Mouse (Mus musculus) kidney, embryonic 14.5 days (tissue): ENCODE results near the gene Gng13. TPM values are rescaled to one million over a fixed set of nuclear protein-coding genes. Genes with fewer than 3 reads are reported as not detected.
A peak's percentile ranks its signal among the peaks of the same experiment; 100 is the strongest.

Experiments used
- ATAC-seq: fragments of 200-750 bp; cut with Nextera tagmentation; 2 replicates; pipeline ENCODE4 v1.8.0; 2017; ENCODE audit warnings: moderate number of reproducible peaks, mild to moderate bottlenecking, moderate TSS enrichment, moderate library complexity; ENCODE audit not compliant: low FRiP score, low TSS enrichment
- H3K27ac ChIP-seq: fragments of 300-500 bp; sonication (generic); 2 replicates; pipeline ENCODE4 v1.5.1; 2014; ENCODE audit warnings: low read depth, mild to moderate bottlenecking, low read length, moderate library complexity, mixed read lengths
- H3K27me3 ChIP-seq: fragments of 300-500 bp; sonication (generic); 2 replicates; pipeline ENCODE4 v1.6.1; 2014; ENCODE audit warnings: mild to moderate bottlenecking, low read length; ENCODE audit not compliant: control insufficient read depth, insufficient read depth
- H3K36me3 ChIP-seq: fragments of 300-500 bp; sonication (generic); 2 replicates; pipeline ENCODE4 v1.6.1; 2014; ENCODE audit warnings: low read length, mixed read lengths; ENCODE audit not compliant: control insufficient read depth, insufficient read depth
- H3K4me1 ChIP-seq: fragments of 300-500 bp; sonication (generic); 2 replicates; pipeline ENCODE4 v1.6.1; 2014; ENCODE audit warnings: low read length, mixed read lengths; ENCODE audit not compliant: control insufficient read depth, insufficient read depth
- H3K4me2 ChIP-seq: fragments of 300-500 bp; sonication (generic); replicated peaks from 2 replicates; pipeline ENCODE4 v1.6.1; 2014; ENCODE audit warnings: low read depth, mild to moderate bottlenecking, low read length
- H3K4me3 ChIP-seq: fragments of 300-500 bp; sonication (generic); 2 replicates; pipeline ENCODE4 v1.5.1; 2014; ENCODE audit warnings: mild to moderate bottlenecking, low read length
- H3K9ac ChIP-seq: fragments of 300-500 bp; sonication (generic); 2 replicates; pipeline ENCODE4 v1.6.1; 2014; ENCODE audit warnings: low read depth, mild to moderate bottlenecking, low read length, moderate library complexity
- H3K9me3 ChIP-seq: fragments of 300-500 bp; sonication (generic); 2 replicates; pipeline ENCODE4 v1.6.1; 2016; ENCODE audit warnings: low read length; ENCODE audit not compliant: control insufficient read depth
- WGBS: fragments of 180-500 bp; shearing (Covaris S2); extraction: QIAGEN DNeasy Blood & Tissue Kit; methylation state at CpG from one replicate; pipeline ENCODE4 v1.1.7; 2014; 5-methylcytosine and 5-hydroxymethylcytosine counted together
- polyA plus RNA-seq: library from polyadenylated mRNA; unstranded; fragments of >200 nt; fragmentation: Nextera tagmentation; extraction: Ambion mirVana; gene quantifications from 2 replicates; pipeline ENCODE4 v1.2.1, GENCODE M21; 2014

The Gng13 gene
- polyA plus RNA-seq, result 0.50 and 1.5 TPM in 2 replicates

DNA sequence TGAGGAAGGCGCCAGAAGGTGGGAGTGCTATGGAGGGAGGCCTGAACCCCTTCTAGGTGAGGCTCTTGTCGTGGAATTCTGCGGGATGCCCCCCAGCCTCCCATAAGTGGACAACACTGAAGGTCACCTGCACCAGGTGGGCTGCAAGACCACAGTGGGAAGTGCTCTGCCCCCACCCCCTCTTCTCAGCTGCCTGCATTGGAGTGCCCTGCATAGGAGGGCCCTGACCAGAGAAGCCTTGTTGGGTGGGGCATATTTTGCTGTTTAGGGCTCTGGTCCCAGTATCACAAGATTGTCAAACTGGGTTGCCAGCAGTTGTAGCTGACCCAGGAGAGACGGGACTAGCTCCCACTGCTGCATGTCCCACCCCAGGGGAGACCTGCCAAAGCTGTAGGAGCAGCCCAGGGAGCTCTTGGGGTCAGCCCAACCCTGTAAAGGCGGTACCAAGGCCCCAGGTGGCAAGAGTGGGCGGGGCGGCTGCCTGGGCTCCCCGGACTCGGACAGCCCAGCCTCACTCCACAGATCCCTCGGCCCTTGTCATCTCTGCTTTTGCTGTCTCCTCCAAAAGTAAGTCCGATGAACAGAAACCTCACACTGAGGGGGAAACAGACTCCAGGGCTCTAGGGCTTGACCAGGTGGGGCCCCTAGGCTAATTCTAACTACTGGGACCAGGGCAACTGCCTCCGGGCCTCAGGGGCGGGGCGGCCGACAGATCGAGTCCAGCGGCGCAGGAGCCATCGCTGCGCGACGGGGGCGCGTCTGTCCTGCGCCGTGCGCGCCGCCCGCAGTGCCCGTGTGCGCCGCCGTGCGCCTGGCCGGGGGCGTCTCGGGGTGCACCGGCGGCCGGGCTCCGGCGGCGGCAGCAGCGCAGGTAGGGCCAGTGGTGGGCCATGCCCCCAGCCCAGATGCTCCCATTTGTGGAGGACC is at the start of gene Gng13:
Gng13 (plus strand) TSS at position 461 of the 927 bp plus-strand sequence.
- no peak within 1 kb of the TSS for H3K27ac ChIP-seq
- peaks cover 15% of the 10 kb centered on the region; the same call in 1 of the 2 replicates for H3K4me1 ChIP-seq
- H3K4me2 ChIP-seq, result peak within 1 kb of the TSS; percentile 92
- peak within 1 kb of the TSS; percentile 38 for H3K4me3 ChIP-seq
- no peaks in the 10 kb centered on the region for H3K9me3 ChIP-seq
- peak; percentile 46; the same call in 1 of the 2 replicates for ATAC-seq
- peak within 1 kb of the TSS; percentile 40; the same call in 1 of the 2 replicates for H3K9ac ChIP-seq
- peaks cover 17% of the 10 kb centered on the region for H3K27me3 ChIP-seq
- under 1% methylated on average over 45 of the region's 45 CpGs for WGBS
- peaks cover 19% of the 10 kb centered on the region for H3K36me3 ChIP-seq

DNA sequence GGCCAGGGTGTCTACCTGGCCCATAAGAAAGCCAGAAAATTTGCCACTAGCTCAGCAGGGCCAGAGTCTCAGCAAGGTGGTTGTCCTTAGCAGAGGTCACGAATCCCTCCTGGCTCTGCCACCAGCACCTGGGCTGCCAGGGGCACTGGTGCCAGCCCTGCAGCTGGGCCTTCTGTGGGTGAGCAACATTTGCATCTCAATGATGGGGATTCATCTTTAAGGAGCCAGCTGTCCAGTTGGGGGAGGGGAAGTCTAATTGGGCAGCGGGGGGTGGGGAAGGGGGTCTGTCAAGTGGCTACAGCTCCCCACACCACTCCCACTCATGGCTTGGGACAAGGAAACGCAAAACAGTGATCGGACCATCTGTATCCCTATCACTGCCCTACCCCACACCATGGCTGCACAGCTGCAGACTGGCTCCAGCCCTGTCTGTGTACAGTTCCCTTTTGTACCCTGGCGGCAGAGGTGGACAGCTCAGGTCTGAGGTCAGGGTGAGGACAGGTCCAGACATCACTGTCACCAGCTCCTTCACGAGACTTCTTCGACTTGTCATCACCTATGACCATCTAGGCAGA is 48.4 kb upstream of the Gng13 start:
- H3K9me3 ChIP-seq, result no peaks in the 10 kb centered on the region
- WGBS, result 84% methylated on average over 7 of the region's 7 CpGs
- no peak overlapping the region for H3K27ac ChIP-seq
- H3K36me3 ChIP-seq, result no peaks in the 10 kb centered on the region
- no peak overlapping the region for H3K4me3 ChIP-seq
- H3K4me2 ChIP-seq, result no peak overlapping the region
- no peak for ATAC-seq
- no peak overlapping the region for H3K9ac ChIP-seq
- no peaks in the 10 kb centered on the region for H3K4me1 ChIP-seq
- H3K27me3 ChIP-seq, result no peaks in the 10 kb centered on the region

DNA sequence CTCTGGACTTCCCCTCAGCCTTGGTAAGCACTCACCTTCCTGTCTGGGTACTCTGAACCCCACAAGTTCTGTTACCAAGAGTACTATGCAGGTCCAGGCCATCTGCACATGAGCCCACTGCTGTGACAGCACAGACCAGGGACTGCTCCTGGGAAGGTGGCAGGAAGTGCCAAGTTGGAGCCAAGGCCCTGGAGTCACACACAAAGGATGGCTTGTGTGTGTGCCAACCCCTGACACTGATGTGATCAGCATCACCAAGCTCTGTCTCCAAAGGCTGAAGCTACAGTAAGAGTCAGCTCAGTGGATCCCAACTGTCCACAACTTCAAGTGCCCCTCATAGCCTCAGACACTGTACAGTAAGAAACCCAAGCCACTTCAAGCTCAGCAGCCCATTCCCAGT is 44.0 kb upstream of the Gng13 start:
- peaks cover 5% of the 10 kb centered on the region; the same call in 1 of the 2 replicates for H3K9me3 ChIP-seq
- H3K4me3 ChIP-seq, result no peak overlapping the region
- no peaks in the 10 kb centered on the region for H3K4me1 ChIP-seq
- H3K27ac ChIP-seq, result no peak overlapping the region
- no peaks in the 10 kb centered on the region for H3K27me3 ChIP-seq
- H3K9ac ChIP-seq, result no peak overlapping the region
- H3K4me2 ChIP-seq, result no peak overlapping the region
- ATAC-seq, result no peak
- no peaks in the 10 kb centered on the region for H3K36me3 ChIP-seq

DNA sequence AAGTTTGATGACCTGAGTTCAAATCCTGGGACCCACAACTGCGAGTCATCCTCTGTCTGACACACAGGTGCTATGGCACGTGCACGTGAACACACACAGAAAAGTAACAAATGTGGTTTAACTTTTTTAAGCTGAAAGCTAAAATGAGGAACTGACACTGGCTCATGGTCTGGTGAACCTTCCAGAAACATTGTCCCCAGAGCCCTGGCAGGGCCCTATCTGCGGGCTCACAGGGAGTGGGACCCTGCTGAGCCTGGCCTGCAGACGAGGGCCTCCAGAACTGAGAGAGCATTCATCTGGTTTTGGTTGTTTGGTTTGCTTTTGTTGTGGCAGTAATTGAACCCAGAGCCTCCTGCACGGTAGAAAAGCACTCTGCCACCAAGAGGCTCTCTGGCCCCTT is 39.0 kb upstream of the Gng13 start:
- no peaks in the 10 kb centered on the region for H3K36me3 ChIP-seq
- no peaks in the 10 kb centered on the region for H3K4me1 ChIP-seq
- no peak overlapping the region for H3K9ac ChIP-seq
- no peak overlapping the region for H3K4me3 ChIP-seq
- no peaks in the 10 kb centered on the region for H3K27me3 ChIP-seq
- no peak overlapping the region for H3K27ac ChIP-seq
- no peak overlapping the region for H3K4me2 ChIP-seq
- H3K9me3 ChIP-seq, result peaks cover 5% of the 10 kb centered on the region; the same call in 1 of the 2 replicates
- no peak for ATAC-seq
- 64% methylated on average over 6 of the region's 6 CpGs for WGBS

DNA sequence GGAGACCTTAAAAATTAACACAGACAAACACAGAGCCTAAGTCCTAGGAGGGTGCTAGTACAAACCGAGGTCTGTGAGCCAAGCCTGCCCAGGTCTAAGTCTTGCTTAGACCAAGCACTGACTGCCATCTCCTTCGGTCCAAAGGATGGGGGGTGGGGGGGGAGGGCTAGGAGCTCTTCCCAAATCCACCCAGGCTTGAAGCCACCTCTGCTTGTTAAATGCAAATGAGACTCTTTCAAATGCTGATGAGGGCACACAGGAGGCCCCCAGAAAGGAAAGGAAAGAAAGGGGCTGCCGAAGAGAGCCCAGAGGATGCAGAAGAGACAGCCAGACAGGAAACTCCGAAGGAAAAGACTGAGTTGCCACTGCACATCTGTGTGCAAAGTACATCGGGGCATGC is 37.2 kb upstream of the Gng13 start:
- no peaks in the 10 kb centered on the region for H3K27me3 ChIP-seq
- H3K9ac ChIP-seq, result no peak overlapping the region
- no peaks in the 10 kb centered on the region for H3K36me3 ChIP-seq
- H3K4me2 ChIP-seq, result no peak overlapping the region
- no peaks in the 10 kb centered on the region for H3K4me1 ChIP-seq
- no peak overlapping the region for H3K27ac ChIP-seq
- no peak overlapping the region for H3K4me3 ChIP-seq
- 11% methylated on average over 5 of the region's 5 CpGs for WGBS
- no peak for ATAC-seq
- H3K9me3 ChIP-seq, result peaks cover 5% of the 10 kb centered on the region; the same call in 1 of the 2 replicates

DNA sequence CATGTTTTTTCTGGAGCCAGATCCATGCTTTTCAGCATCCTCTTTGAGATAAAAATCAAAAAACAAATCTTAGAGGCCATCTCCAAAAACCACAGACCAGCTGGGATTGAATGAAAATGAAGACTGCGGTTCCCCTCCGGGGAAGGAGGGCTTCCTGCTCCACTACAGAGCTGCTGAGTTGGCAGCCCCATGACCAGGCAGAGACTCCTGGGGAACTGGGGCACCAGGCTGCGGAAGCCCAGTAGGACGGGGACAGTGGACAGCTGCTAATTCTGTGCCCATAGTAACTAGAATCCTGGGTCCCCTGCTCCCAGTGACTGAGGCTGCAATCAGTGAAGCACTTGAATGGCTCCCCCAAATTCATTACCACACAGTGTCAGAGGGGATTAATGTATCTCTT is 35.3 kb upstream of the Gng13 start:
- no peaks in the 10 kb centered on the region for H3K4me1 ChIP-seq
- no peak overlapping the region for H3K4me3 ChIP-seq
- H3K9ac ChIP-seq, result no peak overlapping the region
- no peak overlapping the region for H3K27ac ChIP-seq
- H3K27me3 ChIP-seq, result no peaks in the 10 kb centered on the region
- no peak for ATAC-seq
- no peaks in the 10 kb centered on the region for H3K36me3 ChIP-seq
- no peak overlapping the region for H3K4me2 ChIP-seq
- WGBS, result 80% methylated on average over 4 of the region's 4 CpGs
- no peaks in the 10 kb centered on the region for H3K9me3 ChIP-seq

DNA sequence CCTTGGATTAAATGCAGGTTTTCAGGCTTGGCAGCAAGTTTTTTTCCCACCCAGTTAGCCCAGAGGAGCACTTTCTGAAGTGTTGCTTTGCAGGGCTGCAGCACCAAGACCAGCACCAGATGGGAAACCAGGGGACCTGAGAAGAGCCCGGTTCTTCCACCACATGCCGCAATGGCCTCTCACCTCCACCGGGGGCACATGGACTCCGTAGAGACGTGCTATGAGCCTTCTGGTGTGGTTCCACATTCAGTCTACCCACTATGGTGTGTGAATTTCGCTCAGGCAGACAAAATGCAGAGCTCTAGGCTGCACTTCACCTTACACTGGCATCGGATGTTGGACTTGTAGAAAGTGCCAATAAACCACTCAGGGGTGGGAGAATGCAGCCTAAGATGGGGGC is 30.6 kb upstream of the Gng13 start:
- H3K4me2 ChIP-seq, result no peak overlapping the region
- H3K9me3 ChIP-seq, result no peaks in the 10 kb centered on the region
- H3K9ac ChIP-seq, result no peak overlapping the region
- no peak overlapping the region for H3K27ac ChIP-seq
- no peaks in the 10 kb centered on the region for H3K27me3 ChIP-seq
- no peak overlapping the region for H3K4me3 ChIP-seq
- ATAC-seq, result no peak
- no peaks in the 10 kb centered on the region for H3K36me3 ChIP-seq
- no peaks in the 10 kb centered on the region for H3K4me1 ChIP-seq
- 44% methylated on average over 7 of the region's 7 CpGs for WGBS

DNA sequence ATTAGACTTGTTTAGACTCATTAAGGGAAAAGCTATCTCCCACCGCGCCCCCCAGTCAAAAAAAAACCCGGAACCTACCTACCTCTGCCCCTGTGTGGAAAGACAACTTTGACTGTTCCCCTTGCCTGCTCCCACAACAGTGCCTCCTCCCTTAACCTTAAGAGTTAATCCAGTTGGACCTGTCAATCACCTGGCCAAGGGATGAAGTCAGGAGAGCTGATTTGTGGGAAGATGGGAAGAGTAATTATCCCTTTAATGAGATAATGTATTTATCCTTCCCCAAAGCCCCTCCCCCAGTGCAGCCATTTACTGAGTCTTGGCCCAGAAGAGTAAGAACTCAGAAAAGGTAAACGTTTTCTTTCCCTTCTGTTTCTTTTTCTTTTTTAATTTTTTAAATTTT is 28.0 kb upstream of the Gng13 start:
- Histone ChIP-seq H3K9me3 (no peaks in the 10 kb centered on the region), H3K4me1 (no peaks in the 10 kb centered on the region), H3K9ac (no peak overlapping the region), H3K36me3 (no peaks in the 10 kb centered on the region), H3K27ac (no peak overlapping the region), H3K4me2 (no peak overlapping the region), H3K27me3 (no peaks in the 10 kb centered on the region), H3K4me3 (no peak overlapping the region)
- no peak for ATAC-seq
- 73% methylated on average over 4 of the region's 4 CpGs for WGBS

DNA sequence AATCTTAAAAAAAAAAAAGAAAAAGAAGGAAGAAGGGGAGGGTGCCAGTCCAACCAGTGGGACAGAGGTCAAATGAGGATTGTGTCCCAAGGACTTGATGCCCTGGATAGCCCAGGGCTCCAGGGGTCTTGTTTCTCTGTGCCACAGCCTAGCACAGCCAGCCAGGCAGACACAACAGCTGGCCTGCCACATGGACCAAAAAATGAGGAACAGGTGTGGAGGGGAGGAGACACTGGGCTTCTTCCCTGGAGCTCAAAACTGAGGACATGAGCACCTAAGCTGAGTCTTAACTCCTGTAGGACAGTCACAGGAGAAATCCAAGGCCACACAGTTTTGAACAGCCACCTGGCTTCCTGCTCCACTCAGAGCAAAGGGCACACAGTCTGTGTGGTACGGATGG is 20.7 kb upstream of the Gng13 start:
- Histone ChIP-seq H3K36me3 (no peaks in the 10 kb centered on the region), H3K27me3 (no peaks in the 10 kb centered on the region), H3K27ac (no peak overlapping the region), H3K4me2 (no peak overlapping the region), H3K4me1 (no peaks in the 10 kb centered on the region), H3K9me3 (no peaks in the 10 kb centered on the region), H3K4me3 (no peak overlapping the region), H3K9ac (no peak overlapping the region)
- 24% methylated on average over 1 of the region's 1 CpGs for WGBS
- no peak for ATAC-seq
